Mouse (Mus musculus) limb, embryonic 13.5 days (tissue): ENCODE data around the gene Clec4a1. TPM values are rescaled to one million over a fixed set of nuclear protein-coding genes. Genes with fewer than 3 reads are reported as not detected.

Experiments used
- ATAC-seq: fragments of 200-750 bp; cut with Nextera tagmentation; 2 replicates; pipeline ENCODE4 v1.8.0; 2017; ENCODE audit warnings: low read depth, moderate number of reproducible peaks, moderate TSS enrichment; ENCODE audit not compliant: low FRiP score
- H3K27ac ChIP-seq: fragments of 300-500 bp; sonication (generic); 2 replicates; pipeline ENCODE4 v1.5.1; 2015; ENCODE audit warnings: inconsistent platforms, mild to moderate bottlenecking, moderate library complexity
- H3K27me3 ChIP-seq: fragments of 300-500 bp; sonication (generic); 2 replicates; pipeline ENCODE4 v1.6.1; 2015; ENCODE audit warnings: mild to moderate bottlenecking, inconsistent platforms
- H3K36me3 ChIP-seq: fragments of 300-500 bp; sonication (generic); 2 replicates; pipeline ENCODE4 v1.6.1; 2015; ENCODE audit warnings: inconsistent platforms, mild to moderate bottlenecking, moderate library complexity
- H3K4me1 ChIP-seq: fragments of 300-500 bp; sonication (generic); 2 replicates; pipeline ENCODE4 v1.6.1; 2015; ENCODE audit warnings: inconsistent platforms
- H3K4me2 ChIP-seq: fragments of 300-500 bp; sonication (generic); replicated peaks from 2 replicates; pipeline ENCODE4 v1.6.1; 2015; ENCODE audit warnings: inconsistent platforms, mild to moderate bottlenecking, moderate library complexity
- H3K4me3 ChIP-seq: fragments of 300-500 bp; sonication (generic); 2 replicates; pipeline ENCODE4 v1.5.1; 2015; ENCODE audit warnings: moderate library complexity, mild to moderate bottlenecking, inconsistent platforms
- H3K9ac ChIP-seq: fragments of 300-500 bp; sonication (generic); 2 replicates; pipeline ENCODE4 v1.6.1; 2015; ENCODE audit warnings: mild to moderate bottlenecking, inconsistent platforms
- H3K9me3 ChIP-seq: fragments of 300-500 bp; sonication (generic); 2 replicates; pipeline ENCODE4 v1.6.1; 2016; ENCODE audit warnings: inconsistent platforms
- WGBS: fragments of 180-500 bp; shearing (Covaris S2); methylation state at CpG from one replicate; pipeline ENCODE4 v1.1.7; 2015; 5-methylcytosine and 5-hydroxymethylcytosine counted together
- polyA plus RNA-seq: library from polyadenylated mRNA; unstranded; fragments of >200 nt; fragmentation: Nextera tagmentation; extraction: Ambion mirVana; gene quantifications from 2 replicates; pipeline ENCODE4 v1.2.1, GENCODE M21; 2015

Gene Clec4a1
- polyA plus RNA-seq, 1 experiment from 2014 or later, result 2.0 TPM

GRCm38 (mm10) chr6:122934845-122935244 is 13.2 kb downstream of the Clec4a1 start:
- H3K27me3 ChIP-seq, result no peaks in the 10 kb centered on the region
- H3K9ac ChIP-seq, result no peak overlapping the region
- H3K4me1 ChIP-seq, result no peaks in the 10 kb centered on the region
- H3K9me3 ChIP-seq, result no peaks in the 10 kb centered on the region
- ATAC-seq, result no peak
- no peaks in the 10 kb centered on the region for H3K36me3 ChIP-seq
- no peak overlapping the region for H3K27ac ChIP-seq
- H3K4me2 ChIP-seq, result no peak overlapping the region
- no peak overlapping the region for H3K4me3 ChIP-seq
- WGBS, result 82% methylated on average over 3 of the region's 3 CpGs

DNA sequence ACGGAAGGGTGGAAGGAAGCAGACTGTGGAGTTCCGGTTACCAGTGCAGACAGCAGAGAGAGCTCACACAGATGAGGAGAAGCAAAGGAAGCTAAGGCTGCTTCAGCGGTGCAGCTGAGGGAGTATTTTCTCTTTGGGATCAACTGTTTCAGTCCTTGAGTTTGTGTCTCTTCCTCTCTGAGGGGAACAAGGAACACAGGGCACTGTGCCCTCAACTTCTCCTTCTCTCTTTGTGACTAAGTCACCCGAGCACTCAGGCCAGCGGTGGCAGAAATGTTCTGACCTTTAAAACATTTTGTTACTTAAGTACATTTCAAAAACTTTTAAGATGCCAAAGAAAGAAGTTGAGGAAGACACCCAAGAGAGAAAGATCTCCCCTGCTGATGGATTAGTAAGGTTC is 18.0 kb downstream of the Clec4a1 start:
- no peaks in the 10 kb centered on the region for H3K4me1 ChIP-seq
- no peak overlapping the region for H3K4me3 ChIP-seq
- no peaks in the 10 kb centered on the region for H3K27me3 ChIP-seq
- no peak overlapping the region for H3K4me2 ChIP-seq
- no peaks in the 10 kb centered on the region for H3K36me3 ChIP-seq
- 83% methylated on average over 5 of the region's 5 CpGs for WGBS
- no peaks in the 10 kb centered on the region for H3K9me3 ChIP-seq
- no peak overlapping the region for H3K27ac ChIP-seq
- H3K9ac ChIP-seq, result no peak overlapping the region
- no peak for ATAC-seq

GRCm38 (mm10) chr6:122946760-122947159 is 25.1 kb downstream of the Clec4a1 start:
- no peaks in the 10 kb centered on the region for H3K36me3 ChIP-seq
- no peak overlapping the region for H3K4me2 ChIP-seq
- WGBS, result 86% methylated on average over 2 of the region's 2 CpGs
- ATAC-seq, result no peak
- H3K27me3 ChIP-seq, result no peaks in the 10 kb centered on the region
- no peaks in the 10 kb centered on the region for H3K4me1 ChIP-seq
- no peak overlapping the region for H3K27ac ChIP-seq
- H3K4me3 ChIP-seq, result no peak overlapping the region
- H3K9me3 ChIP-seq, result 0 out of 2 replicates have a peak, but pooled peaks cover 1% of the 10 kb centered on the region
- H3K9ac ChIP-seq, result no peak overlapping the region

DNA sequence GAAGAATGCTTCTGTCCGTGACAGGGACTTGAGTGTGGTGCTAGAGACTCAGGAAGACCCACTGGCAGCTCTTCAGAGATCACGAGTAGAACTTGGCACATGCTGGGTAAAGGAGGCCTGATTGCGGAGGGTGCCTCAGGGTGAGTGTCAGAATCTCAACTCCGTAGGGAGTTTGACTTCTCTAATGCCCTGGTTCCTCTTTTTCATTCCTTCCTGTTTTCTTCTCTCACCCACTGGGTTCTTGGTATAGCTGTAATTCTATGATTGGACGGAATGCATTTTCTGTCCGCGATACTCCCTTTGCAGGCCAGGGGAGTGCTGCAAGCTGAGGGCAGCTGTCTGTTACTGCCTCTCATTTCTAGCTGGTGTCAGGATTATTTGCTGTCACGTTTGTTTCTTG is 30.8 kb downstream of the Clec4a1 start, which contains the start of gene Clec4a3:
Gene Clec4a3, plus strand, starts transcription at position 115 of the 400 bp plus-strand sequence.
- Histone ChIP-seq H3K4me3 (no peak within 1 kb of the TSS), H3K27me3 (no peaks in the 10 kb centered on the region), H3K4me2 (no peak within 1 kb of the TSS), H3K36me3 (no peaks in the 10 kb centered on the region), H3K27ac (no peak within 1 kb of the TSS), H3K9me3 (0 out of 2 replicates have a peak, but pooled peaks cover 4% of the 10 kb centered on the region), H3K9ac (no peak within 1 kb of the TSS), H3K4me1 (no peaks in the 10 kb centered on the region)
- WGBS, result 83% methylated on average over 8 of the region's 8 CpGs
- no peak for ATAC-seq

DNA sequence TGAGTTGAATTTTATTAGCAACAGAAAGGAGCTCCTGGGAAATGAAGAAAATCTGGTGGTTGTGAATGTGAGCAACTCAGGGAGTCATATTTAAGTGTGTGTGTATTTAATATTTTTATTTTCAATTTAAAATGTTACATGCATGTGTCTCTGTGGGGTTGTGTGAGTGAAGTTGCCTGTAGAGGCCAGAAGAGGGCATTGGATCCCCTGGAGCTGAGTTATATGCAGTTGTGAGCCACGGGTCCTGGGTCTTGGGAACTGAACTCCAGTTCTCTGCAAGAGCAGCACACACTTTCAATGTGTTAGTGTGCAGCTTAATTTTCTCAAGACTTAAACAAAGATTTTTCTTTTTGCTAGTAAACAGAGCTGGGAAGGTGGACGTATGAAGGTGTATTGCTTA is 42.9 kb downstream of the Clec4a1 start:
- Histone ChIP-seq H3K4me2 (no peak overlapping the region), H3K9me3 (0 out of 2 replicates have a peak, but pooled peaks cover 8% of the 10 kb centered on the region), H3K27me3 (no peaks in the 10 kb centered on the region), H3K9ac (no peak overlapping the region), H3K4me3 (no peak overlapping the region), H3K4me1 (no peaks in the 10 kb centered on the region), H3K27ac (no peak overlapping the region), H3K36me3 (no peaks in the 10 kb centered on the region)
- no peak for ATAC-seq
- WGBS, result 83% methylated on average over 2 of the region's 2 CpGs

DNA sequence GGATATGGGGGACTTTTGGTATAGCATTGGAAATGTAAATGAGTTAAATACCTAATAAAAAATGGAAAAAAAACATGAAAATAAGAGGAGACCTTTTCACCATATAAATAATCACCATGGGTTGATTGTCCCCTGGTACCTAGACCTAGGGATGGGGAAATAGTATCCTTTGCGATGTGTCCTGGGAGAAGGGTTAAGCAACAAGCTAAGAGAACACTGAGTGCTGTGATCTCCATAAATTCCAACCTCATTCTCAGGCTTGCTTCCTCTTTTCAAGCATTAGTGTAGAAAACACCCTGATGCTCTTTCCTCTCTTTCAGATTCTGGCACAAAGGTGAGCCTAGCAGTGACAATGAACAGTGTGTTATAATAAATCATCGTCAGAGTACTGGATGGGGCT is 47.4 kb downstream of the Clec4a1 start:
- Histone ChIP-seq H3K9me3 (no peaks in the 10 kb centered on the region), H3K9ac (no peak overlapping the region), H3K4me1 (no peaks in the 10 kb centered on the region), H3K4me2 (no peak overlapping the region), H3K27me3 (no peaks in the 10 kb centered on the region), H3K4me3 (no peak overlapping the region), H3K36me3 (no peaks in the 10 kb centered on the region), H3K27ac (no peak overlapping the region)
- no peak for ATAC-seq
- WGBS, result 92% methylated on average over 2 of the region's 2 CpGs

Other genes starting within 250 kb of the Clec4a1 start
- 0.25 and 0.37 TPM in 2 replicates for gene Nanog, start 214.4 kb upstream of the Clec4a1 start, polyA plus RNA-seq
- gene Slc2a3, start 120.2 kb upstream of the Clec4a1 start, polyA plus RNA-seq, result 72.7 and 83.0 TPM in 2 replicates
- 6.4 and 7.1 TPM in 2 replicates for gene Foxj2, start 101.9 kb upstream of the Clec4a1 start, polyA plus RNA-seq
- gene C3ar1, start 65.7 kb upstream of the Clec4a1 start, polyA plus RNA-seq, result 3.6 and 3.8 TPM in 2 replicates
- 69.2 and 72.4 TPM in 2 replicates for gene Necap1, start 47.4 kb upstream of the Clec4a1 start, polyA plus RNA-seq
- 1.5 and 1.7 TPM in 2 replicates for gene Clec4a3, start 30.7 kb downstream of the Clec4a1 start, polyA plus RNA-seq
- gene Clec4a4, start 68.5 kb downstream of the Clec4a1 start, polyA plus RNA-seq, result not detected in 2 replicates
- not detected in 2 replicates for gene Clec4b1, start 128.1 kb downstream of the Clec4a1 start, polyA plus RNA-seq
- 1.3 and 2.4 TPM in 2 replicates for gene Clec4a2, start 184.6 kb downstream of the Clec4a1 start, polyA plus RNA-seq